Mouse (Mus musculus) spleen, postnatal 36 days (tissue): Measurements from ENCODE around the gene Olfr1291-ps1.

Experiments
- DNase-seq, 2 experiments: peaks; one replicate each; pipeline ENCODE4 v3.0.0; 2022; ENCODE audit warnings: low spot score in 2 of 2, mixed read lengths in 1 of 2

Gene Olfr1291-ps1

DNA sequence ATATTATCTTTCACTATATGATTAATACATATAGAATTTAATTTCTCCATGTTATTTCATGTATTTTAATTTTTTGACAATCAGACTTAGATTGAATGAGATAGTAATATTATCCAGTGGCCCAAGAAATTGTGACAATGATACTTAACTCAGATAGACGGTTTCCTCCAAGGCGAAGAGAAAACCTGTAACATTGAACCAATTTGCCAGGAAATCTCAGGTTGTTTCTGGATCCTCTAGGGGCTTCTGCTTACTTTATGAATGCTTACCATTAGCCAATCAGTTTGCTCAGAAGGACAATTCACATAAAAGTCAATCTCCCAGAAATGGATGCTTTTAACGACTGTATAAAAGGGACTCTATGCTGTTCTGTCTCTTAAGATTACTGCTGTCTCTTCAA, at the start of gene Olfr1291-ps1:
Olfr1291-ps1 (plus strand) TSS at position 301 of the 400 bp plus-strand sequence.
- DNase-seq, result no peak

DNA sequence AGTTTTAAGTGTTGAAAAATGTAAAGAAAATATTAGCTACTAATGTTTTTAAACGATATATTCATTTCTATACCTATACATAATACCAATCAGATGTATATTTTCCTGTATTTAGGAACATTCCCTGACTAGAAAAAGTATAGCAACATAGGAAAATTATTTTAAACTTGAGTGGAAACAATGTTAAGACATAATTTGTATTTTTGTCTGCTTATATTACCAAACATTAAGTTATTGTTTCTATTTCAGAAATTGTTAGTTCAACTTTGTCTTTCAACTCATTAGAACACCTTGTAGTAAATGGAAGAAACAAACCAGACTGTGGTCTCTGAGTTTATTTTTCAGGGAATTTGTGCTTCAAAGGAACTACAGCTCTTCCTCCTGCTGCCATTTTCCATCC, 48.1 kb upstream of the Olfr1291-ps1 start, which contains the start of gene Olfr1287:
Olfr1287 (plus strand) TSS at position 301 of the 400 bp plus-strand sequence.
- DNase-seq, result no peak

DNA sequence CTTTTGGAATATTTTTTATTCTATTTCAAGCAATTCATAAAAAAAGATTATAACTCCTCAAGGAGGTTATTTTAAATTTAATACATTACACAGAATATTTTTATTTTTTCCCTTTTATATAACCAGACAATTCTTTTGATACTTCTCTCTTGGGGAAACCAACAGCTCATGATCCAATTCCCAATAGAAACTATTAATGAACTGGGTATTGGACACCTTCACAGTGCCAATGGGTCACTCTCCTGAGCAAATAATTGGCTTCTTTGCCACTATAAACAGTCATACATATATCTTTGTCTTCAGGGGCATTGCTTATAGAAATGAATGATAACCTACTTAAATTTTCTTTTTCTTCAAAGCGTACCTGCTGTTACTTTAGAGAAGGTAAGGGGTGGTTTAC, 23.2 kb upstream of the Olfr1291-ps1 start, which contains the start of gene Olfr1288:
Olfr1288 (plus strand) TSS at position 301 of the 400 bp plus-strand sequence.
- no peak for DNase-seq

DNA sequence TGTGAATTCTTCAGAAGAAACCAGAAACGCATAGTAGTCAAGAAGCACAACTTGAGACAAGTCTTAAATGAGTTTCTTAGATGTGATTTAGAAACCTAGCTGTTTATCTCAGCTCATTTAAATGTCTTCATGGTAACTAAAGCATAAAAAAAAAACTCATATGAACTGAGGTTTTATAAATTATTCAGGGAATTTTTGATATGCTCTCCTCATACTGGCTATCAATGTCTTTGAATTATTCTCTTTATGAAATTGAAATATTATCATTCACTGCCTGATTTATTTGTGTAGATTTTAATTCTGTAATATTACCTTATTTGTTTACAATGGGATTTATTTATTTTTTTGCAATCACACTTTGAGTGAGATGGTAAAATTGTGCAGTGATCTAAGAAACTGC, 16.5 kb upstream of the Olfr1291-ps1 start, which contains the start of gene Olfr1289:
Olfr1289 (plus strand) TSS at position 301 of the 400 bp plus-strand sequence.
- DNase-seq, result no peak

DNA sequence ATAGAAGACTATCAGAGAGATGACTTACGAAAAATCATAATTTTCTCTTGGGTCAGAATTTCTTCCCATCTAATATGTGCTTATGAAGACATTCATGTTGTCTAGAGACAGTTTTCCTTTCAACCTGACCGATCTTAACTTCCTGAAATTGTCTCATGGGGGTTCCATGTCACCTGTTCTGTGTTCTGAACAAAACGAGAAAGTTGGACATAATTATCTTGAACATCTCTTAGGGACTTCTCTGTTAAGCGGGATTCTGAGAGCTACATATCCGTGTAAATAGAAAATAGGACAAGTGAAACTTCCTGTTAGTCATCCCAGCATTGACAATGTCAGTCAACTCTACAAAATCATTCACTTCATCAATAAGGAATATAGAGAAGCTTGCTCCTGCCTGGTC, 3.3 kb upstream of the Olfr1291-ps1 start, which contains the start of gene Olfr1290:
Olfr1290 (minus strand) TSS at position 101 of the 400 bp plus-strand sequence.
- no peak for DNase-seq

DNA sequence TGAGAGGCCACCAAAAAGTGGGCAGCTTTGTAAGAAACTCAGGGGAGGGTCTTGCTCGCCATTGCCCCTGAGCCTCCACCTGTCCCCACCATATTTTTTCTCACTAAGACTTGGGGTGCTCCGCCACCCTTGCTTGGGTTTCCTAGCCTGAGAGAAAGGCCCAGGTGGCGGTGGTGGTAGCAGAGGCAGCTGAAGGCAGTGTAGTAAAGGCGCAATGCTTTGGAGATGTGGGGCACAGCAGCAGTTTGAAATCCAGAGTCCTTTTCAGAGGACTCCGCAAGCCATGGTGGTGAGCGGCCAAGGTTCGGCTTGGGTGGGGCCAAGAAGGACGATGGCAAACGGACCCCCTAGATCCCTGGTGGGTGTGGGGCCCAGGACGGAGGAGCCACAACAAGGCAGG, 20.5 kb downstream of the Olfr1291-ps1 start:
- no peak for DNase-seq

DNA sequence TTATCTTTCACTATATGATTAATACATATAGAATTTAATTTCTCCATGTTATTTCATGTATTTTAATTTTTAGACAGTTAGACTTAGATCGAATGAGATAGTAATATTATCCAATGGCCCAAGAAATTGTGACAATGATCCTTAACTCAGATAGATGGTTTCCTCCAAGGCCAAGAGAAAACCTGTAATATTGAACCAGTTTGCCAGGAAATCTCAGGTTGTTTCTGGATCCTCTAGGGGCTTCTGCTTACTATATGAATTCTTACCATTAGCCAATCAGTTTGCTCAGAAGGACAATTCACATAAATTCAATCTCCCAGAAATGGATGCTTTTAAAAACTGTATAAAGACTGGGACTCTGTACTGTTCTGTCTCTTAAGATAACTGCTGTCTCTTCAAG, 27.9 kb downstream of the Olfr1291-ps1 start, which contains the start of gene Olfr1293-ps:
Olfr1293-ps (plus strand) TSS at position 301 of the 400 bp plus-strand sequence.
- DNase-seq, result no peak

DNA sequence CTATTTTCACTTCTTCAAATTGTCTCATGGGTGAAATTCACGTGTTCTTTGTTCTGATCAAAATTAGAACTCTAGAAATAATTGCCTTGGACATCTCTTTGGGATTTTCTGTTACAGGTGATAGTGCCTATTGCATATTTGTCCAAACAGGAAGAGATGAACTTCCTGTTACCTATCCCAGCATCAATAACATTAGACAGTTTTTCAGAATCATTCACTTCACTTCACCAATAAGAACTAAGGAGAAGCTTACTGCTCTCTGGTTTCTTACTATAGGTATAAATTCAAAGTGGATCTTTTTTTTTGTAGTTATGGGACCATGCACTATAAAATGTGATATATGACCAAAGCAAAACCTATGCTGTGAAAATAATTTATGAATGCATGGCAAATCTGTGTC, 43.2 kb downstream of the Olfr1291-ps1 start, which contains the start of gene Olfr1294:
Olfr1294 (minus strand) TSS at position 101 of the 400 bp plus-strand sequence.
- no peak for DNase-seq
